Mouse (Mus musculus): ENCODE results near the gene Psap.

Gene Psap

GRCm38 (mm10) chr10:60347768-60348610 lies 70.6 kb downstream of the Psap start:
- no peak for DNase-seq (ENCODE audit: low read depth, low spot score)

- DNase-seq (ENCODE audit: low read depth, low spot score): no peak
Measured at GRCm38 (mm10) chr10:60349056-60349455, 71.6 kb downstream of the Psap start.

GRCm38 (mm10) chr10:60349644-60350043 lies 72.2 kb downstream of the Psap start:
- no peak for DNase-seq (ENCODE audit: low read depth, low spot score)

GRCm38 (mm10) chr10:60350077-60350804 lies 72.8 kb downstream of the Psap start:
- no peak for DNase-seq (ENCODE audit: low read depth, low spot score)

- peak; percentile 83 for DNase-seq (ENCODE audit: low read depth, low spot score)
Measured at GRCm38 (mm10) chr10:60350805-60351167, 73.4 kb downstream of the Psap start.

- DNase-seq (ENCODE audit: low read depth, low spot score): no peak
Measured at GRCm38 (mm10) chr10:60351248-60351647, 73.8 kb downstream of the Psap start.

- peak; percentile 62 for DNase-seq (ENCODE audit: low read depth, low spot score)
Measured at GRCm38 (mm10) chr10:60351761-60352455, 74.5 kb downstream of the Psap start.
